Mouse (Mus musculus) C2C12 (cell line): ENCODE measurements around the gene Mgme1. TPM values are rescaled to one million over a fixed set of nuclear protein-coding genes. Genes with fewer than 3 reads are reported as not detected.

ENCODE experiments used
- H3K27me3 ChIP-seq: one replicate; pipeline ENCODE4 v1.6.1; 2011; ENCODE audit not compliant: control insufficient read depth, insufficient read depth, insufficient read length
- H3K36me3 ChIP-seq: one replicate; pipeline ENCODE4 v1.6.1; 2011; ENCODE audit not compliant: control insufficient read depth, insufficient read depth
- H3K4me3 ChIP-seq: one replicate; pipeline ENCODE4 v1.5.1; 2011; ENCODE audit warnings: mild to moderate bottlenecking, control low read depth; ENCODE audit not compliant: poor library complexity, insufficient read depth, severe bottlenecking
- H3K79me2 ChIP-seq: one replicate; pipeline ENCODE4 v1.6.1; 2011; ENCODE audit not compliant: control insufficient read depth, insufficient read depth
- H3K79me3 ChIP-seq: one replicate; pipeline ENCODE4 v1.6.1; 2011; ENCODE audit warnings: low read depth, control low read depth
- H3ac ChIP-seq: one replicate; pipeline ENCODE3; 2011; ENCODE audit warnings: low read depth; ENCODE audit not compliant: control insufficient read depth, insufficient read length
- CEBPB ChIP-seq: IDR thresholded peaks from one replicate; pipeline ENCODE4 v1.6.1; 2011; ENCODE audit warnings: low read depth, mild to moderate bottlenecking, control low read depth, moderate library complexity
- CTCF ChIP-seq: IDR thresholded peaks from one replicate; pipeline ENCODE4 v1.5.1; 2011; ENCODE audit not compliant: control insufficient read depth, insufficient read depth, insufficient read length
- FOSL1 ChIP-seq: IDR thresholded peaks from one replicate; pipeline ENCODE4 v1.8.0; 2011; ENCODE audit warnings: mild to moderate bottlenecking, low read length; ENCODE audit not compliant: poor library complexity, insufficient read depth, severe bottlenecking
- MAX ChIP-seq: IDR thresholded peaks from one replicate; pipeline ENCODE4 v1.6.1; 2011; ENCODE audit warnings: mild to moderate bottlenecking, control low read depth
- MYOD1 ChIP-seq: IDR thresholded peaks from one replicate; pipeline ENCODE4 v1.6.1; 2011; ENCODE audit warnings: low read depth; ENCODE audit not compliant: control insufficient read depth, insufficient read length
- MYOG ChIP-seq: IDR thresholded peaks from one replicate; pipeline ENCODE4 v1.6.1; 2011; ENCODE audit not compliant: control insufficient read depth, insufficient read length; ENCODE audit errors: extremely low read depth
- USF1 ChIP-seq: IDR thresholded peaks from one replicate; pipeline ENCODE4 v1.6.1; 2011; ENCODE audit warnings: low read depth, mild to moderate bottlenecking, control low read depth, moderate library complexity
- polyA plus RNA-seq: library from polyadenylated mRNA; unstranded; fragments of >200 nt; fragmentation: generic; extraction: Trizol; gene quantifications from one replicate; pipeline ENCODE4 v1.2.1, GENCODE M21; 2012; ENCODE audit warnings: missing spikeins

Gene Mgme1
- polyA plus RNA-seq, 1 experiment, result 6.2 TPM

- Histone ChIP-seq H3K36me3 (no peaks in the 10 kb centered on the region), H3K79me2 (no peaks in the 10 kb centered on the region), H3K79me3 (no peaks in the 10 kb centered on the region), H3K4me3 (no peak overlapping the region), H3K27me3 (no peaks in the 10 kb centered on the region), H3ac (no peak overlapping the region)
- TF ChIP-seq USF1, result no peak
- TF ChIP-seq FOSL1, result no peak
- TF ChIP-seq MAX, result no peak
- TF ChIP-seq MYOG, result no peak
- TF ChIP-seq CTCF, result no peak
- no peak for TF ChIP-seq CEBPB
- TF ChIP-seq MYOD1, result no peak
These were observed 40.0 kb upstream of the Mgme1 start for GRCm38 (mm10) chr2:144230498-144230897.

- Histone ChIP-seq H3K27me3 (no peaks in the 10 kb centered on the region), H3K36me3 (no peaks in the 10 kb centered on the region), H3K4me3 (no peak overlapping the region), H3K79me2 (no peaks in the 10 kb centered on the region), H3ac (no peak overlapping the region), H3K79me3 (no peaks in the 10 kb centered on the region)
- TF ChIP-seq MYOG (no peak), CTCF (no peak), MAX (no peak), USF1 (no peak), FOSL1 (no peak), CEBPB (no peak), MYOD1 (no peak)
These were observed 39.3 kb upstream of the Mgme1 start for GRCm38 (mm10) chr2:144231115-144231514.

DNA sequence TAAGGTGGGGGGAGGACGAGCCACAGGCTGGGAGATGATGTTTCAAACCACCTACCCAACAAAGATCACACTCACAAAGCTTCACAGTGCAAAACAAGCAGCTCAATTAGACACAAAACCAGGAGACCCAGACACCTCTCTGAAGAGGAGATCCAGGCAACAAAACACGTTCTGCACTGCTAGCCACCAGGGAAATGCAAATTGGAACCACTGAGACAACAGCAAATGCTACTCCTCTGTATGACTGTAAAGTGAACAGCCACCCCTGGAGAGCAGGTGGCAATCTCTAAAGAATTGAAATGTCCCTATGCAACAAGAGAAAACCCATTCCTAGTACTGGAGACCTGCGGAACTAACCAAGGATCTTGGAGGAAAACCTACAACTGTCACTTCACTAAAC is 36.9 kb upstream of the Mgme1 start:
- no peaks in the 10 kb centered on the region for H3K27me3 ChIP-seq
- H3K79me2 ChIP-seq, result no peaks in the 10 kb centered on the region

DNA sequence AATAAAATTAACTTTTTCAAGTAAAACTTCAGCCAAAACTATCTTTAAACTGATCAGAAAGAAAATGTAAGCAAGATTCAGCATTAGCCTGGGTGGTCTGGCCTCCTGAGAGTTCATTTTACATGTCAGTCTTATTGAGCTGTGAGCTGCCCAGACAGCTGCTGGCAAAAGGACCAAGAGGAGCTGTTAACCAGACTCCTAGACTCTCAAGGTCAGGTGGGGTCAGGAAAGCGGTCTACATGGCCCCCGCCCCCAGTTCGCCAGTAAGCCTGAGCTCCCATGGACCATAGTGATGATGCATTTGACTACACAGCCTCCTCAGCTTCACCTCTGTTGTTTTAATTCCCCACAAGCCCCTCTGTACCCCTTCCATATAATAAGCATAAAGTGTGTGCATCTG is 34.7 kb upstream of the Mgme1 start:
- no peaks in the 10 kb centered on the region for H3K36me3 ChIP-seq
- no peak for TF ChIP-seq MAX
- no peak for TF ChIP-seq FOSL1
- no peak for TF ChIP-seq CTCF
- TF ChIP-seq MYOG, result no peak
- TF ChIP-seq CEBPB, result no peak
- no peak for TF ChIP-seq USF1

More for the DNA sequence above, 36.9 kb upstream of the Mgme1 start:
- Histone ChIP-seq H3K4me3 (no peak overlapping the region), H3K36me3 (no peaks in the 10 kb centered on the region), H3ac (no peak overlapping the region), H3K79me3 (no peaks in the 10 kb centered on the region)
- TF ChIP-seq CTCF (no peak), MYOD1 (no peak), CEBPB (no peak), USF1 (no peak), FOSL1 (no peak), MAX (no peak), MYOG (no peak)

GRCm38 (mm10) chr2:144236791-144237584 is 33.5 kb upstream of the Mgme1 start:
- Histone ChIP-seq H3K79me2 (no peaks in the 10 kb centered on the region), H3ac (no peak overlapping the region), H3K4me3 (no peak overlapping the region), H3K36me3 (no peaks in the 10 kb centered on the region), H3K79me3 (no peaks in the 10 kb centered on the region), H3K27me3 (no peaks in the 10 kb centered on the region)
- no peak for TF ChIP-seq CEBPB
- no peak for TF ChIP-seq MYOD1
- no peak for TF ChIP-seq MYOG
- no peak for TF ChIP-seq FOSL1
- TF ChIP-seq CTCF, result no peak
- TF ChIP-seq USF1, result no peak
- TF ChIP-seq MAX, result no peak

More for the DNA sequence above, 34.7 kb upstream of the Mgme1 start:
- Histone ChIP-seq H3K79me3 (no peaks in the 10 kb centered on the region), H3ac (no peak overlapping the region), H3K79me2 (no peaks in the 10 kb centered on the region), H3K27me3 (no peaks in the 10 kb centered on the region), H3K4me3 (no peak overlapping the region)

- no peak for TF ChIP-seq MYOG
- TF ChIP-seq MAX, result no peak
- TF ChIP-seq FOSL1, result no peak
- no peak for TF ChIP-seq CTCF
- no peak for TF ChIP-seq CEBPB
- TF ChIP-seq MYOD1, result no peak
- no peak for TF ChIP-seq USF1
- no peaks in the 10 kb centered on the region for H3K27me3 ChIP-seq
- no peaks in the 10 kb centered on the region for H3K79me2 ChIP-seq
- H3K79me3 ChIP-seq, result no peaks in the 10 kb centered on the region
- no peak overlapping the region for H3K4me3 ChIP-seq
- H3K36me3 ChIP-seq, result no peaks in the 10 kb centered on the region
- H3ac ChIP-seq, result no peak overlapping the region
These were observed 32.1 kb upstream of the Mgme1 start for GRCm38 (mm10) chr2:144238341-144238740.
